Mouse (Mus musculus): ENCODE measurements around the gene Elavl2. TPM values are rescaled to one million over a fixed set of nuclear protein-coding genes. Genes with fewer than 3 reads are reported as not detected.

Elavl2 gene
- polyA plus RNA-seq, 1 experiment from 2014 or later: 2.0 TPM

Small RNAs within 50 kb of the gene (microRNA-seq; reads per million reads assigned to microRNA genes)
- gene Mir6402: not detected
